Mouse (Mus musculus): Measurements from ENCODE around the gene Pced1b. TPM values are rescaled to one million over a fixed set of nuclear protein-coding genes. Genes with fewer than 3 reads are reported as not detected.

The Pced1b gene
- polyA plus RNA-seq, 1 experiment from 2014 or later, result 10.7 TPM

- ATAC-seq (no peak), DNase-seq (ENCODE audit: low read depth, low spot score) (no peak)
- no peak for TF ChIP-seq CTCF (IDR thresholded peaks at IDR 0.05)
- POLR2A ChIA-PET, result no interaction called here
- CTCF ChIA-PET, result interaction anchor here (1.7 kb wide), 1 partner anchor 50 kb away, joined by 3 read pairs; no protein-coding TSS in a partner anchor
- no peaks in the 10 kb centered on the region for H3K27me3 ChIP-seq
- in situ Hi-C loops (cut with MboI; ENCODE audit: low pct_unique_long_range_greater_than_20kb), result no loop called here
Measured at GRCm38 (mm10) chr15:97286731-97287130, 39.8 kb downstream of the Pced1b start.

GRCm38 (mm10) chr15:97287436-97288143 is 40.7 kb downstream of the Pced1b start:
- ATAC-seq (no peak), DNase-seq (ENCODE audit: low read depth, low spot score) (no peak)
- ChIA-PET POLR2A (no interaction called here), CTCF (interaction anchor here (1.7 kb wide), 1 partner anchor 51 kb away, joined by 3 read pairs; no protein-coding TSS in a partner anchor)
- TF ChIP-seq CTCF (IDR thresholded peaks at IDR 0.05), result no peak
- no peaks in the 10 kb centered on the region for H3K27me3 ChIP-seq
- in situ Hi-C loops (cut with MboI; ENCODE audit: low pct_unique_long_range_greater_than_20kb), result no loop called here

- no peak for TF ChIP-seq CTCF (IDR thresholded peaks at IDR 0.05)
- CTCF ChIA-PET, result no interaction called here
- H3K27me3 ChIP-seq, result no peaks in the 10 kb centered on the region
- in situ Hi-C loops (cut with MboI; ENCODE audit: low pct_unique_long_range_greater_than_20kb), result no loop called here
- ATAC-seq (no peak), DNase-seq (ENCODE audit: low read depth, low spot score) (no peak)
- POLR2A ChIA-PET, result interaction anchor here (1.0 kb wide), 1 partner anchor 9 kb away, joined by 3 read pairs; no protein-coding TSS in a partner anchor
Measured at GRCm38 (mm10) chr15:97288690-97289089, 41.8 kb downstream of the Pced1b start.

GRCm38 (mm10) chr15:97289176-97289575 is 42.3 kb downstream of the Pced1b start:
- no peak for TF ChIP-seq CTCF (IDR thresholded peaks at IDR 0.05)
- no peak for DNase-seq (ENCODE audit: low read depth, low spot score)
- H3K27me3 ChIP-seq, result no peaks in the 10 kb centered on the region
- in situ Hi-C loops (cut with MboI; ENCODE audit: low pct_unique_long_range_greater_than_20kb), result no loop called here
- no peak for ATAC-seq
- CTCF ChIA-PET, result no interaction called here
- POLR2A ChIA-PET, result interaction anchor here (1.0 kb wide), 1 partner anchor 8 kb away, joined by 3 read pairs; no protein-coding TSS in a partner anchor

- DNase-seq (ENCODE audit: low read depth, low spot score) (no peak), ATAC-seq (no peak)
- ChIA-PET POLR2A (no interaction called here), CTCF (no interaction called here)
- no peaks in the 10 kb centered on the region for H3K27me3 ChIP-seq
- no peak for TF ChIP-seq CTCF (IDR thresholded peaks at IDR 0.05)
- in situ Hi-C loops (cut with MboI; ENCODE audit: low pct_unique_long_range_greater_than_20kb), result no loop called here
Measured at GRCm38 (mm10) chr15:97290351-97290750, 43.4 kb downstream of the Pced1b start.

GRCm38 (mm10) chr15:97291291-97292050 is 44.6 kb downstream of the Pced1b start:
- DNase-seq (ENCODE audit: low read depth, low spot score) (no peak), ATAC-seq (no peak)
- ChIA-PET CTCF (no interaction called here), POLR2A (no interaction called here)
- no peaks in the 10 kb centered on the region for H3K27me3 ChIP-seq
- in situ Hi-C loops (cut with MboI; ENCODE audit: low pct_unique_long_range_greater_than_20kb), result no loop called here
- TF ChIP-seq CTCF (IDR thresholded peaks at IDR 0.05), result no peak

GRCm38 (mm10) chr15:97307935-97308334 is 61.0 kb downstream of the Pced1b start:
- ATAC-seq, result no peak
- ChIA-PET CTCF (interaction anchor here (1.4 kb wide), 1 partner anchor 10 kb away, joined by 3 read pairs; no protein-coding TSS in a partner anchor), POLR2A (no interaction called here)
- no peaks in the 10 kb centered on the region for H3K27me3 ChIP-seq
- TF ChIP-seq CTCF (IDR thresholded peaks at IDR 0.05), result no peak
- in situ Hi-C loops (cut with MboI; ENCODE audit: low pct_unique_long_range_greater_than_20kb), result no loop called here
- no peak for DNase-seq (ENCODE audit: low read depth, low spot score)

GRCm38 (mm10) chr15:97309533-97309932 is 62.6 kb downstream of the Pced1b start:
- CTCF ChIA-PET, result interaction anchor here (1.4 kb wide), 1 partner anchor 9 kb away, joined by 3 read pairs; no protein-coding TSS in a partner anchor
- in situ Hi-C loops (cut with MboI; ENCODE audit: low pct_unique_long_range_greater_than_20kb), result no loop called here
- H3K27me3 ChIP-seq, result no peaks in the 10 kb centered on the region
- TF ChIP-seq CTCF (IDR thresholded peaks at IDR 0.05), result no peak
- POLR2A ChIA-PET, result no interaction called here
- no peak for DNase-seq (ENCODE audit: low read depth, low spot score)
- no peak for ATAC-seq

- ATAC-seq (no peak), DNase-seq (ENCODE audit: low read depth, low spot score) (no peak)
- H3K27me3 ChIP-seq, result no peaks in the 10 kb centered on the region
- CTCF ChIA-PET, result no interaction called here
- in situ Hi-C loops (cut with MboI; ENCODE audit: low pct_unique_long_range_greater_than_20kb), result no loop called here
- TF ChIP-seq CTCF (IDR thresholded peaks at IDR 0.05), result no peak
- POLR2A ChIA-PET, result no interaction called here
Measured at GRCm38 (mm10) chr15:97310251-97310650, 63.3 kb downstream of the Pced1b start.

GRCm38 (mm10) chr15:97311211-97311610 is 64.3 kb downstream of the Pced1b start:
- no peak for ATAC-seq
- no peak for DNase-seq (ENCODE audit: low read depth, low spot score)
- POLR2A ChIA-PET, result no interaction called here
- TF ChIP-seq CTCF (IDR thresholded peaks at IDR 0.05), result no peak
- CTCF ChIA-PET, result no interaction called here
- H3K27me3 ChIP-seq, result no peaks in the 10 kb centered on the region
- in situ Hi-C loops (cut with MboI; ENCODE audit: low pct_unique_long_range_greater_than_20kb), result no loop called here

- in situ Hi-C loops (cut with MboI; ENCODE audit: low pct_unique_long_range_greater_than_20kb), result no loop called here
- ChIA-PET POLR2A (no interaction called here), CTCF (no interaction called here)
- ATAC-seq (no peak), DNase-seq (ENCODE audit: low read depth, low spot score) (no peak)
- no peaks in the 10 kb centered on the region for H3K27me3 ChIP-seq
- no peak for TF ChIP-seq CTCF (IDR thresholded peaks at IDR 0.05)
Measured at GRCm38 (mm10) chr15:97311937-97312336, 65.0 kb downstream of the Pced1b start.

All from Patski (cell line).